10 mouse cellular contexts compared by ENCODE assay signal in genomic region chr13:23501511-23501910, GRCm38 (mm10). TPM values are rescaled to one million over a fixed set of nuclear protein-coding genes. Genes with fewer than 3 reads are reported as not detected.
DNase-seq lines count a peak whose midpoint lies in the region; ATAC-seq lines count a peak whose summit lies in the region.
"Had no signal": no experiment of that assay in that cellular context is flagged by ENCODE, and none has a peak within 500 bp of the region (broad histone marks: within the 10 kb centered on the region; RNA-seq: fewer than 3 reads in every experiment).

No protein-coding gene starts in this region.

- no peaks in the 10 kb centered on the region for H3K36me3 ChIP-seq in forebrain, embryonic 12.5 days (replicated peaks)
- H3K36me3 ChIP-seq in forebrain, embryonic 14.5 days (ENCODE audit: control insufficient read depth, insufficient read depth, low read length): no peaks in the 10 kb centered on the region
- H3K36me3 ChIP-seq in megakaryocyte, embryonic 14.5 days (replicated peaks; ENCODE audit: low read length): no peaks in the 10 kb centered on the region
- no peaks in the 10 kb centered on the region for H3K36me3 ChIP-seq in hindbrain, embryonic 12.5 days
- no peaks in the 10 kb centered on the region for H3K36me3 ChIP-seq in liver, embryonic 15.5 days (replicated peaks)

- no peak overlapping the region for H3K27ac ChIP-seq in forebrain, embryonic 12.5 days
- no peak overlapping the region for H3K27ac ChIP-seq in forebrain, embryonic 14.5 days (ENCODE audit: low read depth, low read length)
- H3K27ac ChIP-seq in hindbrain, embryonic 12.5 days: no peak overlapping the region
- H3K27ac ChIP-seq in liver, embryonic 15.5 days (replicated peaks): no peak overlapping the region
- H3K27ac ChIP-seq: layer of hippocampus, adult 2 months had no signal

- no peaks in the 10 kb centered on the region for H3K9me3 ChIP-seq in forebrain, embryonic 12.5 days
- H3K9me3 ChIP-seq in forebrain, embryonic 14.5 days (replicated peaks; ENCODE audit: control insufficient read depth, low read length): no peaks in the 10 kb centered on the region
- no peaks in the 10 kb centered on the region for H3K9me3 ChIP-seq in megakaryocyte, embryonic 14.5 days
- no peaks in the 10 kb centered on the region for H3K9me3 ChIP-seq in hindbrain, embryonic 12.5 days (replicated peaks)
- H3K9me3 ChIP-seq in liver, embryonic 15.5 days (replicated peaks): no peaks in the 10 kb centered on the region

- DNase-seq in forebrain, embryonic 14.5 days (ENCODE audit: low spot score): no peak
- no peak for DNase-seq in right cerebral cortex, postnatal 36 days (ENCODE audit: low spot score in 2 of 2)

- peak overlapping the region; percentile 2; the same call in 1 of the 2 replicates for H3K4me3 ChIP-seq in forebrain, embryonic 12.5 days (replicated peaks)
- no peak overlapping the region for H3K4me3 ChIP-seq in forebrain, embryonic 14.5 days (ENCODE audit: low read depth, low read length)
- H3K4me3 ChIP-seq in megakaryocyte, embryonic 14.5 days (replicated peaks): peak overlapping the region; percentile 73
- H3K4me3 ChIP-seq in hindbrain, embryonic 12.5 days: no peak overlapping the region
- peak overlapping the region; percentile 36 for H3K4me3 ChIP-seq in liver, embryonic 15.5 days (replicated peaks)
- H3K4me3 ChIP-seq: layer of hippocampus, adult 2 months had no signal

- peaks cover 22% of the 10 kb centered on the region for H3K4me1 ChIP-seq in forebrain, embryonic 12.5 days
- peaks cover 9% of the 10 kb centered on the region for H3K4me1 ChIP-seq in forebrain, embryonic 14.5 days (ENCODE audit: control insufficient read depth, insufficient read depth, low read length)
- H3K4me1 ChIP-seq in megakaryocyte, embryonic 14.5 days: peaks cover 76% of the 10 kb centered on the region
- peaks cover 12% of the 10 kb centered on the region; the same call in 1 of the 2 replicates for H3K4me1 ChIP-seq in hindbrain, embryonic 12.5 days
- peaks cover 67% of the 10 kb centered on the region for H3K4me1 ChIP-seq in liver, embryonic 15.5 days (replicated peaks)

- WGBS in forebrain, embryonic 12.5 days: 26% methylated on average over 5 of the region's 5 CpGs
- 22% methylated on average over 5 of the region's 5 CpGs for WGBS in forebrain, embryonic 14.5 days
- WGBS in hindbrain, embryonic 12.5 days: 22% methylated on average over 5 of the region's 5 CpGs
- 15% methylated on average over 5 of the region's 5 CpGs for WGBS in liver, embryonic 15.5 days (ENCODE audit: insufficient replicate concordance)

- peaks cover 12% of the 10 kb centered on the region for H3K27me3 ChIP-seq in forebrain, embryonic 12.5 days
- H3K27me3 ChIP-seq in forebrain, embryonic 14.5 days (replicated peaks; ENCODE audit: control insufficient read depth, insufficient read depth, low read length): no peaks in the 10 kb centered on the region
- no peaks in the 10 kb centered on the region for H3K27me3 ChIP-seq in megakaryocyte, embryonic 14.5 days (replicated peaks)
- H3K27me3 ChIP-seq in hindbrain, embryonic 12.5 days: peaks cover 11% of the 10 kb centered on the region
- H3K27me3 ChIP-seq in liver, embryonic 15.5 days: no peaks in the 10 kb centered on the region

- no peak for ATAC-seq in forebrain, embryonic 12.5 days (ENCODE audit: low FRiP score)
- no peak for ATAC-seq in forebrain, embryonic 14.5 days
- no peak for ATAC-seq in megakaryocyte, adult 5-6 weeks (ENCODE audit: poor library complexity, severe bottlenecking)
- ATAC-seq in hindbrain, embryonic 12.5 days (ENCODE audit: low FRiP score): no peak
- no peak for ATAC-seq in liver, embryonic 15.5 days (ENCODE audit: insufficient read depth)
- ATAC-seq in frontal cortex, adult (ENCODE audit: low TSS enrichment): no peak

- peak overlapping the region; percentile 38 for H3K4me2 ChIP-seq in forebrain, embryonic 12.5 days
- no peak overlapping the region for H3K4me2 ChIP-seq in forebrain, embryonic 14.5 days (ENCODE audit: low read length)
- peak overlapping the region; percentile 3; the same call in 1 of the 2 replicates for H3K4me2 ChIP-seq in hindbrain, embryonic 12.5 days (replicated peaks)
- peak overlapping the region; percentile 65 for H3K4me2 ChIP-seq in liver, embryonic 15.5 days

- no peak overlapping the region for H3K9ac ChIP-seq in forebrain, embryonic 12.5 days
- no peak overlapping the region for H3K9ac ChIP-seq in forebrain, embryonic 14.5 days (ENCODE audit: low read length)
- no peak overlapping the region for H3K9ac ChIP-seq in hindbrain, embryonic 12.5 days
- H3K9ac ChIP-seq in liver, embryonic 15.5 days: peak overlapping the region; percentile 8; the same call in 1 of the 2 replicates

RNA-seq across cellular contexts. Expression of gene Btn2a2, which starts 12.9 kb away (rescaled TPM):
- polyA plus RNA-seq in forebrain, embryonic 12.5 days (2016; fragmentation: Nextera tagmentation; extraction: Ambion mirVana): 0.23 and 0.36 TPM in 2 replicates
- polyA plus RNA-seq in forebrain, embryonic 14.5 days (2014; fragmentation: Nextera tagmentation; extraction: Ambion mirVana): 0.10 TPM in 1 of 2 replicates, not detected in the other
- not detected in 2 replicates for polyA plus RNA-seq in megakaryocyte, embryonic 14.5 days (2012; ENCODE audit: insufficient read depth, low replicate concordance)
- not detected in 2 replicates for total RNA-seq in megakaryocyte, adult 5-6 weeks (2015)
- total RNA-seq in megakaryocyte, adult 5-6 weeks (2017): not detected in 2 replicates
- polyA plus RNA-seq in hindbrain, embryonic 12.5 days (2016; fragmentation: Nextera tagmentation; extraction: Ambion mirVana): 0.34 and 0.43 TPM in 2 replicates
- polyA plus RNA-seq in liver, embryonic 15.5 days (2015; fragmentation: Nextera tagmentation; extraction: Ambion mirVana): not detected in 2 replicates
- total RNA-seq: granulocyte monocyte progenitor cell, adult 5-6 weeks had no signal

RNA-seq across cellular contexts. Expression of gene Hist1h4h, which starts 29.3 kb away (rescaled TPM):
- 7.2 and 8.7 TPM in 2 replicates for polyA plus RNA-seq in forebrain, embryonic 12.5 days (2016; fragmentation: Nextera tagmentation; extraction: Ambion mirVana)
- 4.3 and 7.1 TPM in 2 replicates for polyA plus RNA-seq in forebrain, embryonic 14.5 days (2014; fragmentation: Nextera tagmentation; extraction: Ambion mirVana)
- polyA plus RNA-seq in megakaryocyte, embryonic 14.5 days (2012; ENCODE audit: insufficient read depth, low replicate concordance): 443 and 574 TPM in 2 replicates
- 61.7 and 63.9 TPM in 2 replicates for total RNA-seq in megakaryocyte, adult 5-6 weeks (2015)
- total RNA-seq in megakaryocyte, adult 5-6 weeks (2017): 1,033 and 1,202 TPM in 2 replicates
- 5.7 and 6.9 TPM in 2 replicates for polyA plus RNA-seq in hindbrain, embryonic 12.5 days (2016; fragmentation: Nextera tagmentation; extraction: Ambion mirVana)
- polyA plus RNA-seq in liver, embryonic 15.5 days (2015; fragmentation: Nextera tagmentation; extraction: Ambion mirVana): 4.6 and 7.0 TPM in 2 replicates

RNA-seq across cellular contexts. Expression of gene Hist1h2af, which starts 32.2 kb away (rescaled TPM):
- 9.3 and 10.7 TPM in 2 replicates for polyA plus RNA-seq in forebrain, embryonic 12.5 days (2016; fragmentation: Nextera tagmentation; extraction: Ambion mirVana)
- polyA plus RNA-seq in forebrain, embryonic 14.5 days (2014; fragmentation: Nextera tagmentation; extraction: Ambion mirVana): 1.9 and 4.4 TPM in 2 replicates
- 37.2 and 163 TPM in 2 replicates for polyA plus RNA-seq in megakaryocyte, embryonic 14.5 days (2012; ENCODE audit: insufficient read depth, low replicate concordance)
- 61.9 and 91.1 TPM in 2 replicates for total RNA-seq in megakaryocyte, adult 5-6 weeks (2015)
- total RNA-seq in megakaryocyte, adult 5-6 weeks (2017): 1,786 and 1,821 TPM in 2 replicates
- polyA plus RNA-seq in hindbrain, embryonic 12.5 days (2016; fragmentation: Nextera tagmentation; extraction: Ambion mirVana): 5.2 TPM in 1 of 2 replicates, not detected in the other
- polyA plus RNA-seq in liver, embryonic 15.5 days (2015; fragmentation: Nextera tagmentation; extraction: Ambion mirVana): 8.3 and 9.7 TPM in 2 replicates

RNA-seq across cellular contexts. Expression of gene Hist1h3g, which starts 33.7 kb away (rescaled TPM):
- polyA plus RNA-seq in forebrain, embryonic 12.5 days (2016; fragmentation: Nextera tagmentation; extraction: Ambion mirVana): 7.2 and 8.3 TPM in 2 replicates
- 2.2 and 5.3 TPM in 2 replicates for polyA plus RNA-seq in forebrain, embryonic 14.5 days (2014; fragmentation: Nextera tagmentation; extraction: Ambion mirVana)
- polyA plus RNA-seq in megakaryocyte, embryonic 14.5 days (2012; ENCODE audit: insufficient read depth, low replicate concordance): 5.7 and 16.4 TPM in 2 replicates
- total RNA-seq in megakaryocyte, adult 5-6 weeks (2015): 225 and 241 TPM in 2 replicates
- 441 and 668 TPM in 2 replicates for total RNA-seq in megakaryocyte, adult 5-6 weeks (2017)
- polyA plus RNA-seq in hindbrain, embryonic 12.5 days (2016; fragmentation: Nextera tagmentation; extraction: Ambion mirVana): 2.2 and 4.4 TPM in 2 replicates
- 9.4 and 11.7 TPM in 2 replicates for polyA plus RNA-seq in liver, embryonic 15.5 days (2015; fragmentation: Nextera tagmentation; extraction: Ambion mirVana)

RNA-seq across cellular contexts. Expression of gene Btn1a1, which starts 35.8 kb away (rescaled TPM):
- 0.18 and 0.36 TPM in 2 replicates for polyA plus RNA-seq in forebrain, embryonic 12.5 days (2016; fragmentation: Nextera tagmentation; extraction: Ambion mirVana)
- polyA plus RNA-seq in forebrain, embryonic 14.5 days (2014; fragmentation: Nextera tagmentation; extraction: Ambion mirVana): 0.22 TPM in 1 of 2 replicates, not detected in the other
- not detected in 2 replicates for polyA plus RNA-seq in megakaryocyte, embryonic 14.5 days (2012; ENCODE audit: insufficient read depth, low replicate concordance)
- total RNA-seq in megakaryocyte, adult 5-6 weeks (2015): not detected in 2 replicates
- total RNA-seq in megakaryocyte, adult 5-6 weeks (2017): not detected in 2 replicates
- 0.12 TPM in 1 of 2 replicates, not detected in the other for polyA plus RNA-seq in hindbrain, embryonic 12.5 days (2016; fragmentation: Nextera tagmentation; extraction: Ambion mirVana)
- polyA plus RNA-seq in liver, embryonic 15.5 days (2015; fragmentation: Nextera tagmentation; extraction: Ambion mirVana): 1.6 and 2.1 TPM in 2 replicates
- total RNA-seq: granulocyte monocyte progenitor cell, adult 5-6 weeks; layer of hippocampus, adult 2 months had no signal

Comparison
In these comparisons a context has a peak if more than half of its experiments do, and no peak if none do; other contexts are left out.
1. H3K4me3 ChIP-seq: peak in forebrain, embryonic 12.5 days (single experiment), megakaryocyte, embryonic 14.5 days (single experiment) and liver, embryonic 15.5 days (single experiment); none in forebrain, embryonic 14.5 days (single experiment) and hindbrain, embryonic 12.5 days (single experiment).
2. RNA of gene Hist1h4h, which starts 29.3 kb away (polyA plus RNA-seq): 443 to 574 TPM in megakaryocyte, embryonic 14.5 days; 7.2 to 8.7 TPM in forebrain, embryonic 12.5 days, 4.3 to 7.1 TPM in forebrain, embryonic 14.5 days, 4.6 to 7.0 TPM in liver, embryonic 15.5 days and 5.7 to 6.9 TPM in hindbrain, embryonic 12.5 days; every median in the first group is over 10 times any median in the second.